Mouse (Mus musculus): ENCODE measurements around the gene Prr15l. TPM values are rescaled to one million over a fixed set of nuclear protein-coding genes. Genes with fewer than 3 reads are reported as not detected.

Prr15l gene
- total RNA-seq, 4 experiments from 2014 or later, result 1.1 to 1.7 (median 1.5) TPM

- no peak for DNase-seq (ENCODE audit: low spot score)
These were observed 10.5 kb upstream of the Prr15l start for GRCm38 (mm10) chr11:96917415-96917814.

- DNase-seq (ENCODE audit: low spot score), result no peak
These were observed 8.9 kb upstream of the Prr15l start for GRCm38 (mm10) chr11:96919003-96919402.

GRCm38 (mm10) chr11:96924861-96925260 is 3.0 kb upstream of the Prr15l start:
- no peak for DNase-seq (ENCODE audit: low spot score)

- no peak for DNase-seq (ENCODE audit: low spot score)
These were observed 2.3 kb upstream of the Prr15l start for GRCm38 (mm10) chr11:96925469-96926148.

- DNase-seq (ENCODE audit: low spot score), result no peak
These were observed 1.3 kb upstream of the Prr15l start for GRCm38 (mm10) chr11:96926587-96926986.

- no peak for DNase-seq (ENCODE audit: low spot score)
These were observed 787 bp downstream of the Prr15l start for GRCm38 (mm10) chr11:96928691-96929090.

GRCm38 (mm10) chr11:96929096-96929765 is 1.3 kb downstream of the Prr15l start:
- DNase-seq (ENCODE audit: low spot score), result no peak

DNA sequence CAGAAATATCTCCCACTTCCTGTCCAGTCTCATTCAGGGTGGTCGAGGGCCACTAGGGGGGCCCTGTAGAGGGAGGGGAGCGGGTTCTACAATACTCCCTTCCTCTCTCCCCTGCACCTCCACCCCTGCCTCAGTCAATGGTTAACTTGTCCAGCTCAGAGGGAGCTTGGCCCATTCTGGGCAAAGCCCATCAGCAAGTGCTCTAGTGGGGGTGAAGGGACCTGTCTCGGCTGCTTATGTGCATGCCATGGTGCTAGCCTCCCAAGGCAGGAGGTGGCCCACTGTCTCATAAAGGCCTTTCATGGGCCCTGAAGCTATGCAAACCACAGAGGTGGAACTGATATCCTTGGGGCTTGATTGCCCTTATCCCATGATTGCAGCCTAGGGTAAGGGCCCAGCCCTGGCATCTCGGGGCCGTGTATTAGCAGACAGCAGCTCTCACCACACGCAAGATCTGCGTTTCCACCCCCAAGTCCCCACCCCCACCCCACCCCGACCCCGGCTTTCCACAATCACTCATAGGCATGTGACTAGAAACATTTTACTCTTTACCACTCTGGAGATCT is 1.9 kb downstream of the Prr15l start:
- no peak for DNase-seq (ENCODE audit: low spot score)

GRCm38 (mm10) chr11:96931327-96932062 is 3.6 kb downstream of the Prr15l start:
- DNase-seq (ENCODE audit: low spot score), result no peak

DNA sequence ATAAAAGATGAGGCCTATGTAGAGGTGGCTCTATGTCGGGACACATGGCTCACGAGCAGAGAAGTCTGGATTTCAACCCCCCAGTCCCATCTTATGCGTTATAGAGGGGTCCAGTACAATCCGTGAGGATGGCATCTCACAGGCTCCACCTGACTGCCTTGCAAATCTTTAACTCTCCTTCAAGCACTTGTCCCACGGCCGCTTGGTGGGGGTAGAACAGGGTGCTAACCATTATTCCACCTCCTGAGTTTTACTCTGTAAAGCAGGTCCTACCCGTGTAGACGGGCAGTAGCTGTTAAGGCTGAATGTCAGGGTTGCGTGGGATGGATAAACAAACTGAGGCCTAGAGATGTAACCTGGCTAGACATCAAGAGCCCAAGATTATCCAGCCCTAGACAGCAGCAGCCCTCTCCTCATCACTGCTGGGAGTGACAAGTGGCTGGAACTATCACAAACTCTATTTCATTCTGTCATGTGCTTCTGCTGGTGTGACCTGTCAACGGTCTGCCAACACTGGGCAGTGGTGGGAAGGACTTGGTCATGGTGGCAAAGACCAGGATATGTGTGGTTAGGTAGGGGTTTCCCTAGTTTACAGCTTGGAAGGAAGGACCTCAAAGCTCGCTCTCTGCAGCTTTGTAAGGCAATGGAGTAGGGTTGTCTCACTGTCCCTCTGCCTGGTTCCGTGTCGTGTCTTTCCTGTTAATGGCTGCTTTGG is 5.8 kb downstream of the Prr15l start:
- no peak for DNase-seq (ENCODE audit: low spot score)

- DNase-seq (ENCODE audit: low spot score), result peak; percentile 35
These were observed 7.0 kb downstream of the Prr15l start for GRCm38 (mm10) chr11:96934921-96935356.

- no peak for DNase-seq (ENCODE audit: low spot score)
These were observed 8.2 kb downstream of the Prr15l start for GRCm38 (mm10) chr11:96935872-96936650.

DNA sequence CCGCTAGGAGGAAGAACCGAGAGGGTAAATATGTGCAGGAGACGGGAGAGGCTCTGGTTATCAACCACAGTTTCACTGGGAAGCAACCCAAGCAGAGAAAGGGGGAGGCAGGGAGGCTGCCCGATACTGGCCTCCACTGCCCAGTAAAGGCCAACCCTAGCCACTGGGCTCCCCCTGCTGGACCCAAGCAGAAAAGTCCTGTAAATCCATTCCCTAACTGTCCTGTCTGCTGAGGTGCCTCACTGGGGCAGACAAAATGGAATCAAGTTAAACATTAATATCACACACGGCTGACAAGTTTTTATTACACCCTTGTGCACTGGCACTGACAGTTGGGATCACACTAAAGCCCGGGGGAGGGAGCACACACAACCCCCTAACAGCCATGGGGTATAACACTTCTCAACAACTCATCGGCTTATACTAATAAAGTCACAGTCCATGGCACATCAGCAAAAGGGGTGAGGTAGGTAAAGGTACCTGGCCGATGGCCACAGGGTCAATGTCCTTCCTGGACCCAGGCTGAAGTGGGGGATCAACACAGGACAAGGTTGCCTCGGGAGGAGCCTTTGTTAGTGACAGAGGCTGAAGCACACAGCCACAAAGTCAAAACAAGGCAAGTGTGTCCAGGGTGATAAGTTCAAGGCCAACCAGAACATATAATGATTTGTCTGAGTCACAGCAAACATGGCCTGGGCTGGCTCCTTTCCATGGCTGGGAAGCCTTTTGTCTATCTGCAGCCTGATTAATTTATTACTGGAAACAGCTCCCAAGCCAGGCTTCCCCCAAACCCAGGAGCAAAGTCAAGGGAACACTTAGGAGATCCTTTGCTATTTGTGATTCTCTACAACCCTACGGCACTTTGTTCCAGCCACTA is 9.9 kb downstream of the Prr15l start:
- DNase-seq (ENCODE audit: low spot score), result peak; percentile 38

GRCm38 (mm10) chr11:96938426-96938800 is 10.5 kb downstream of the Prr15l start:
- no peak for DNase-seq (ENCODE audit: low spot score)

DNA sequence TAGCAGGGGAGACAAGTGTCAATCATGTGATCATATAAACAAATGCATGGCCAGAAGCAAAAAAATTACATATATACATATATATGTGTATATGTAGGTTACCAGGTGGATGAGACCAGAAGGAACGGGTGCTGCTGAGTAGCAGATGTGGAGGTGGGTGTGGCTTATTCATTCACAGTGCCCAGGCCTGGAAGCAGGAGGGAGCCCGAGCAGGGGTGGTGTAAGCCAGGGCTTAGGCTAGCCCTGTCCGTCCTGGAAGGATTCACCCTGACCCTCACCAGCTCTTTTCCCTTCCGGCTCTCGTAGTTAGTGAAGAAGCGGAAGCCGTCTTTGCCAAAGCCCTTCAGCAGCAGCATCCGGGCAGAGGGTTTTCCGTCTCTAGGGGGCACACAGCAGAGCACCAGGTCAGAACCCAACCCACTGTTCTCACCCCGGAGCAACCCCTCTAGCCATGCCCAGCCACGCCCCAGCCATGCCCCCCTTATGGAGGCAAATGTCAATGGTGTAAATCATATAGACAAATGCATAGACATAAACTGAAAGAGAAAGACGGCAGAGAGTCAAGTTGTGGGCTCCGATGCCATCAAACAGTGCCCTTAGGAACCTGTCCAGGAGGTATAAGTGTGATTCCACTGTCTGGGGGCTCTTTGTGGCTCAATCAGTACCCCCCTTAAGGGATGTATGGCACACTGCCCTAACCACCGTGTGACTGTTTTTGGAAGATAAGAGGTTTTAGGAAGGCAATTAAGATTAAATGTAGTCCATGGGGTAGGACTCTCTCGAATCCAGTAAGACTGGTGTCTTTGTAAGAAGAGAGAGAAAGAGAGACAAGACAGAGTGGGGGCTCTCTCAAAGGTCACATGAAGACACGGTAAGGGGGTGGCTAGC is 12.9 kb downstream of the Prr15l start:
- no peak for DNase-seq (ENCODE audit: low spot score)

DNA sequence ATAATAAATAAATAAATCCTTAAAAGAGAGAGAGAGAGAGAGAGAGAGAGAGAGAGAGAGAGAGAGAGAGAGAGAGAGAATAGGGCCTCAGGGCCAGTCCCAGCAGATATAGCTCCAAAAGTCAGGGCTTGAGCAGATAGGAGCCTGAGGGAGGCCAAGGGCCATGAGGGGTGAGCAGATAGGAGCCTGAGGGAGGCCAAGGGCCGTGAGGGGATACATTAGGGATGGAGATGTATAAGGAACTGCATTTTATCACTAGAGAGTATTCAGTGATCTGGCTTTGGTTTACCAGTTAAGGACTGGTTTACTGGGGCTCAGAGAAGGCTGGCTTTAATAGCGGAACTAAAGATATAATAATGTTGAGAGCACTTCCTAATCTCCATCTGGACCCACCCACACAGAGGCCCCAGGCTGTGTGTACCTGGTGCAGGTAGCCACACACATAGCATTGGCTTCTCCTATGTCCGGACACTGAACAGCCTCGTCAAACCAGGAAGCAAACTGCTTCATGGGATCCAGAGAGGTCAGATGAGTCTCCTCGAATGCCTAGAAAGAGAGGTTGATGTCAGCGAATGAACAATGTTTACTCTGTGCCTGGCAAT is 14.2 kb downstream of the Prr15l start:
- no peak for DNase-seq (ENCODE audit: low spot score)

GRCm38 (mm10) chr11:96943746-96944304 is 15.9 kb downstream of the Prr15l start, which contains the start of gene Pnpo:
Gene Pnpo (minus strand): TSS chr11:96943986.
- DNase-seq (ENCODE audit: low spot score), result peak; percentile 97

All from heart, adult 8-10 months (tissue).